Mouse (Mus musculus): ENCODE data around the gene Smim5.

The Smim5 gene

DNA sequence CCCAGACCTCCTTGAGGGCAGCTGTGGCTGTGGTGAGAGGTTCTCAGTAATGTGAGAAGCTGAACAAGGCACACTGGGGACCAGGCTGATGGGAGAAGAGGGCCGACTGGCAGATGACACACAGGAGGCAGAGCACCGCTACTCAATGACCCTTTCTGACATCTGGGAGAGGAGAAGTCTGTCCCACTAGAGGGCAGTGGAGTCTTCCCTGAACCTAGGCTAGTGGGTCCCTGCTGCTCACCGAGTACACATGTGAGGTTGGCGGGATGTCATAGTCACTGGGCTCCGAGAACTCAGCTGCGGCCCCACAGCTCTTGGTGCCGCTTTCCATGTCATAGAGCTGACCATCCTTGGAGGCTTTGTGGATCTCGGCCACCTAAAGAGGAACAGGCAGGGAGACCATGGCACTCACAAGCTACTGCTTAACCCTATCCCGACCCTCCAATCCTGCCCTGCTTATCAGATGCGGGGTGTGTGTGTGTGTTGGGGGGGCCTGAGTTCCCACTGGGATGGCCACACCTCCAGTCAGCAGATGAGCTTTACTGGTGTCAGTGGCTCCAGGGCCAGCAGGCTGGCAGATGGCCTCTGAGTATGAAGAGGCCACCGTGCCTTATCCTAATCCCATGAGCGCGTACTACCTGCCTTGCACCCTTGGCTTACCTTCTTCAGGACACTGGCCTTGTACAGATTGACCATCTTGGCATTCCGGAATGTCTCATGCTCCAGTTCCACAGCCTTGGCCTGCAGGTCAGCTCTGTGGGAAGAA is 4.8 kb upstream of the Smim5 start:
- no peak for DNase-seq (ENCODE audit: low read depth, low spot score)

DNA sequence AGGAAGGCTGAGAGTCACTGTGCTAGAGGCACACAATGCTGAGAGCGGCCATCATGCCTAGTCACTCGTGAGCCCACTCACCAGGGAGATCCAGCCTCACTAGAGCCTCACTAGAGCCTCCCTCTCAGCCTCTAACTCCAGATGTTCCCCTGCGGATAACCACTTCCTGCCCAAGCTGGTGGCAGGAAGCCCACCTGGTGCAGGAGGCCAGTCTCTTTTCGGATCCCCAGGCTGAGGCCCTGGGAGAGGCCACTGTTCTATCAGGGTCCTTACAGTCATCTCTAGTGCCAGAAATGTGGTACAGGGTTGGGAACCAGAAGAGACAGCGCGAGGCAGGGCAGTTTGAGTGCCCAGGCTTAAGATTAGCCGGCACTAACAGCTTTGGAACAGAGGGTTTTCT is 1.3 kb upstream of the Smim5 start:
- no peak for DNase-seq (ENCODE audit: low read depth, low spot score)

DNA sequence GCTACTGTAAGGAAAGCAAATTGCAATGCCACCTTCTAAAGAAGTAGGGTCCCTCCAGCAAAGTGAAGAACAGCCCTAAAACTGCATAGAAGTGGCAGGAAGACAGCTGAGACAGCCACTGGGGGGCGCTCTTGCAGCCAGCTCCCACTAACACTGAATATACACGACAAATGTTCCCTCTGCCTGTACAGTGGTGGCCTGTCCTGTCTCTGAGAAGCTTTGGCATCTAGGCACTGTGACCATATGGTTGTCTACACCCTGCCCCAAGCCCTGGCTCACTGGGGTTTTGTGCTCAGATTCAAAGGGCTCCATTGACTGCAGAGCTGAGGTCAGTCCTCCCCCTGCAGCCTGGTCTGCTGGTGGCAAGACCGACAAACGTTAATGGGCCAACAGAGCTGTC is 880 bp upstream of the Smim5 start:
- no peak for DNase-seq (ENCODE audit: low read depth, low spot score)

DNA sequence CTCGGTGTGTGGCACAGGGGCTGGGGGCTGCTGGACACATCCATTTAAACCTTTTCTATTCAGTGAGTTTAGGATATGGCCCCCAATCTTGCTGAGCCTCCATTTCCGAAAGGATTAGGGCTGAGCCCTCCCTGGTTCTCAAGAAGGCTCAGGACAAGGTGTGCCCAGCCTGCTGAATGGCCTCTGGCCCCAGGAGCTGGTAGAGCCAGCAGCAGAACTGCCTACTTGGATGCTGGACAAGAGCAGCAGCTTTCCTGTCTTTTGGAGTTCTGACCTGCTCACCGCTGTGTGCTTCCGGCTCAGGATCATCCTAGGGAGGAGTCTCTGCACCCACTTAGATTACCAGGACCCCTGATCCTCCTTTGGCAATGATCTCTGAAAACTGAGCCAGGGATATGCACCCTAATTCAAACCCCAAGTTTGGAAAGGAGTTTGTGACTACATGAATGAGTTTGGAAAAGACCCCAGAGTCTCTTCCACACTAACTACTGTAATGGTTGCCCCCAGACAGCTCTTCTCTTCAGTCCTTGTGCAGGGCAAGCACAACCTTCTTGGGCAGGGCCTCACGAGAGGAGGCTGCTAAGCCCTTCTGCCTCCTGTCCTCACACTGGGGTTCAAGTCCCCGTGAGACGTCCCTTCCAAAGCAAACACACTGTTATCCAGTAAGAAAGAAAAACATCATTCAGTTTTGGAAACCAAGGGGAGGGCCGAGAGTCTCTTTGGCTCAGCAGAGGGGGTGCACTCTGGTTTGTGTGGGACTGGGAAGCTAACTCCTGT is 983 bp downstream of the Smim5 start:
- DNase-seq (ENCODE audit: low read depth, low spot score) = no peak

DNA sequence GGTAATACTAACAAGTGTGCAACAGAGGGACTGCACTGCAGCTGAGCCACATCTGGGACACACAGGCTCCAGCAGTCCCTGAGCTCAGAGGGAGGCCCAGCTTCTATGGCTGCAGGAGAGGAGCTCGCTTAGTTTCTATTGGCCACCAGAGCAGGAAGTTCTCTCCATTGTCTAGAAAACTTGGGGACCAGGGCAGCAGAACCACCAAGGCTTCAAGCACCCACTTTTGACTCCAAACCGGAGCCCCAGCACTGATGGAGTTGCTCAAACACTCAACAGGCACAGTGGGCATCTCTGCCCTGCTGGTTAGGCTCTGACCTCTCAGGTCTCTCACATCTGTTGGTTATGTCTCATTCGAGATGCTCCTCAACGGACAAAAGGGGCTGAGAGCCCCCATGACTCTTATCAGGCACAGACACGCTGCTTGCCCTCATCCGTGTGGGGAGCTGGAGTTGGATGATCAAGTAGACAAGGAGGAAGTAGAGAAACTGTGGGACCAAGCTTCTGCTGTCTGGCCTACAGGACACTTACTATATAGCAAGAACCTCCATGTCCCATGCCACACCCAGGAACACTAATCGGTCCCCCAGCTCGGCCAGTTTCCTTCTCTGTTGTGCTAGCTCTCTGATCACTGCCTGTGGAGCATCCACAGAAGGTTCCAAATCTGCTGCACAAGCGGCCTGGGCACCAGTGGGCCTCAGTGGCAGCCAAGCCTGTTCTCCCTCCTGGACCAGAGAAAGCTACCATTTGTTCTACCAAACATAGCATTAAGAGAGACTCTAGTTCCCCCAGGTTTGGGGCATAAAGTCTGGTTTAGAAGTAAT is 1.8 kb downstream of the Smim5 start:
- DNase-seq (ENCODE audit: low read depth, low spot score) = no peak

DNA sequence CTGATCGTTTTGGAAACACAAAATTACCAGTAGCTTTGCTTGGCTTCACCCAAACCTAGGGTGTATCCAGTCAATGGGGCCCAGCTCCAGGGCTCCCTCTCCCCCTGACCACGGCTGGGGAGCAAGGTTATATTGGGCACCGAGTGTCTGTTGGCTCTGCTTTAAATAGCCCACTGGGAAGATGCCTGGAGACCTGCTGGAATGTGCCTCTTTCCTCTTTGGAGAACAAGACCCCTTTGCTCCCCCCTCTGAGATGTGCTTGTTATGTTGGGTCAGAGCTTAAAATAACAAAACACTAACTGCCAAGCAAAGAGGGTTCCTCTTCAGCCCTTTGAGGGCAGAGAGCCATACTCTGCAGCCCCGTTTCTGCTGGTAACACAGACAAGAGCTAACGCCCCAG is 2.4 kb downstream of the Smim5 start:
- no peak for DNase-seq (ENCODE audit: low read depth, low spot score)

DNA sequence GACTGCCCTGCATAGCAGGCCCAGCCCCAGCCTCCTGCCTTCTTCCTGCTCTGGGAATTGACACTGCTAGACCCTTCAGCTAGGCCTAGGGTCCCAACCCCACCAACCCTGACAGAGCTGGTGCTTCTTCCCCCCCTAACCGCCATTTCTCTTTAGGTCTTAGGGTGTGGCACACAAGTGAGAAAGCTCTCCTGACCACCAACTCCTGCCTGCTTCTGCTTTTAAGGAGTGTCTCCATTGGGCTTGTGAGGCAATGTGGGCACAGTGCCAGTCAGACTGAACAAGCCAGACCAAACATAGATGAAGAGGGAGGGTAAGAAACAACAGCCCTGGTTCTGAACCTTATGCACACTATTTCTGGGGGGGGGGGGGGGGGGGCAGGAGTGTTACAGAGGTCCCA is 3.1 kb downstream of the Smim5 start:
- DNase-seq (ENCODE audit: low read depth, low spot score) = no peak

DNA sequence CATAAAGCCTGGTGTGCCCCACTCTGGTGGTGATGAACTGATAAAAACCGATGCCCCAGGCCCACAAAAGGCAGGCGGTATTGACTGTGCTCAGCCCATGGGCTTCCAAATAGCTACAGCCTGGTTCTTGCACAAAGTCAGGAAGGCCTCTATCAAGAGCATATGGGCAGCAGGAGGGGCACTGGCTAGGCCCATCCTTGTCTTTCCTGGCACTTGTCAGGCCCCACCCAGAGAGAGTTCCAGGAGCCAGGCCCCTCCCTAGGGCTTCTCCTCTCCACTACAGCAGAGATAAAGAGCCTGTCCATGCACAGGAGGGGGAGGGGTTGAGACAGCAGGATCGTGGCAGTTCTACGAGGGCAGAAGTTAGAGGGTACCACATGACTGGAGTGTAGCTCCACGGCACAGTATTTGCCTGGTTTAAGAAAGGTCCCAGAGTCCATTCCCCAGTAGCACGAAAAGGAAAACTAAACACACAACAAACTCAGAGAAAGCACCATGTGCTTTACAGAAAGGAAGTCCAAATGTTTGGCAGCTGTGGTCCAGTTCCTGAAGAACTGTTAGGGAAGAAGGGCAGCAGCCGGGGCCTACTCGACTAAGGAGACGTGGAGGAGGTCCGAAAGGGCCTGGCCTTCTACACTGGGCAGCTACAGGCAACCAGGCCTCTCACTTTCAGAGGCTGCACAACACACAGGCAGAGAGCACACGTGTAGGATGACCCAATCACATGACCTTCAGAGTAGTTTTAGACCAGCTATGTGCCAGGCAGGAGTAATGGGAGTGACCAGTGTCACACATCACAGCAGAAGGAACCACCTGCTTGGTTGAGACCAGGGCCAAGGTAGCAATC is 3.8 kb downstream of the Smim5 start:
- no peak for DNase-seq (ENCODE audit: low read depth, low spot score)

DNA sequence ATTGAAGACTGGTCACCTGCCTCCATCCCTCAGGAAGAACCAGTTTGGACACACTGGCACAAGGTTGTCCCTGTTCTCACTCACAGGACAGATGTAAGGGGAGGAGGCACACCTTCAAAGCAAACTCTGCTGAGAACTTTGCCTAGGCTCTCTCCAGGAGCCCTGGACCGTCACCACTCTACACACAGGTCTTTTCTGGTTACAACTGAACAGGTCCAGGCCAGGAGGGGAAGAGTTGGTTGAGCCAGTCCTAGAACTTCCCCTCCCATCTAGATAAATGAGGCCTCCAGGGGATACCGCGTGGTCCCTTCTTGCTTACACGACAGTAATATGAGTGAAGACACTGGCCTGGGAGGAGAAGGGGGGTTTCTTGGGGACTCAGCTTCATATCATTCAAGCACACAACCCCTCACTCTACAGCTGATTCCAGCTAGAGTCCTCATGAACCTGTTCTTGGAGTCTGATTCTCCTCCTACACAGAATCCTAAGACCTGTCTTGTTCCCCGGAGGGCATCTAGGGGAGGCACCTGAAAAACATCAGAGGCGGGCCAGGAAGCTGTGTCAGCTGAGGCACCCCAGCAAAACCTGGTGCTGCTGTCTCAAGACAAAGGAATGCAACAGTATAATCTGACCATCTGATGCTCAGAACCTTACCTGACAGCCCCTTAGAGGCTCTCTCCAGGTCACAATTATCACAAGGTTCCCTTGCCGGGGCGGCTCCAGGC is 4.6 kb downstream of the Smim5 start:
- no peak for DNase-seq (ENCODE audit: low read depth, low spot score)

DNA sequence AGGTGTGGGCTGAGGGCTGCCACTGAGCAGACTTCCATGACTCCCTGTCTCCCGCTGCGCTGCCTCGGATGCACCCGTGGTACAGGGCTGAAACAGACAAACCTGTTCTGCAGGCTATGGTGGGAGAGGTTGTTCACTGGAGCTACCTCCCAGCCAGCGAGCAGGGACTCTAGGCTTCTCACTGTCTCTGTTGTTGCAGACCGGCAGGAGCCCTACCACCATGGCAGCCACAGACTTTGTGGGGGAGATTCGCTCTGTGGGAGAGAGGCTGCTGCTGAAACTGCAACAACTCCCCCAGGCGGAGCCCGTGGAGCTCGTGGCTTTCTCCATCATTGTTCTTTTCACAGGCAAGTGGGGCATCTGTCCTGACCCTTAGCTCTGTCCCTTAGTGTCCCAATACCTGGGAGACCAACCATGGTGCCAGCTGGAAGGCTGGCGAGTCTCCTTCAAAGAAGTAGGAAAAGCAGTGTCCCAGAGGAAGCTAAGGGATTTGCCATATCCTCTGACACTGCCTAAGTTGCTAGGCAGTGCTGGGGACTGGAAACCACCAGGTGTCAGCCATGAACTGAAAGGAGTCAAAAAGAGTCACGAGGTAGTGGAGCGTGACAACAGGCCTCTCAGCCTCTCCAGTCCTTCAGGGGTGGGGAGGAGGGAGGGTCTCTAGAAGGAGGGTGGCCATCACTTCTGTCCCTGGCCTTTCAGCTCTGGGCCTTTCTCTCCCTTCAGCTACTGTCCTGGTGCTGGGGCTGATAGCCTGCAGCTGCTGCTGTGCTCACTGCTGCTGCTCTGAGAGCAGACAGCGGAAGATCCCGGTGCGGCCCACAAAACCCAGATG is 5.4 kb downstream of the Smim5 start:
- no peak for DNase-seq (ENCODE audit: low read depth, low spot score)

DNA sequence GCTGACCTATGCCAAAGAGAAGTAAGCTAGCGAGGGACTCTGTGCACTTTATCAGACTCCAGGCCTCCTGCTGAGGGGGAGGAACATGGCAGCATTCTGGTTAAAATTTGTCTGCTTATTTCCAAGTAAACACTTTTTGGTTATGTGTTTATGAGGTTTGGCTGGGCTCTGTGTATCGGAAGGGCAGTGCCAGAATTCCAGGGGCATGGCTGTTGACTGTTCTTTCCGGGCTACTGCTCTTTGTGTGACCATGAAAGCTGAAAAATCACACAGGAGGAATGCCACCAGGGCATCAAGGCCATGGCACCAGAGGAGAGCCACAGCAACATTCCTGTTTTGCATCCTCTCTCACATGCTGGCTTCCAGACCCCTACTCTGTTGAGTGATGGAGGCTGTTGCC is 6.3 kb downstream of the Smim5 start:
- no peak for DNase-seq (ENCODE audit: low read depth, low spot score)

DNA sequence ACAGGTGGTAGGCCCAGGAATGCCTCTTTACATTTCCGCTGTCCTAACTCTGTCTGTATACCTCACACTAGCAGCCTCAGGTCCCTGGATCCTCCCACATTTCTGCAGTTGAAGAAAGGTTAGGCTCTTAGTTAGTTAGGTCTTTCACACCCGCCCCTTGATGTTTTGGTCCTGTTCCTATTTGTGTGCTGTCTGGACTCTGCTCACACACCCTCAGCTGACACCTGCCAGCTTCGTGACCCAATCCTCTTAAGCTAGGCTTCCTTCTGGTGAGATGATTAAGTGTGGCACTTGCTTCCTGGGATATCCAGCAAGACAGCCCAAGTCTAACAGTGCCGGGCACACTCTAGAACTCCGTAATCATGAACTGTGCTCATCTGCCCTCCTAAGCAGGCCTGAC is 6.8 kb downstream of the Smim5 start:
- no peak for DNase-seq (ENCODE audit: low read depth, low spot score)

DNA sequence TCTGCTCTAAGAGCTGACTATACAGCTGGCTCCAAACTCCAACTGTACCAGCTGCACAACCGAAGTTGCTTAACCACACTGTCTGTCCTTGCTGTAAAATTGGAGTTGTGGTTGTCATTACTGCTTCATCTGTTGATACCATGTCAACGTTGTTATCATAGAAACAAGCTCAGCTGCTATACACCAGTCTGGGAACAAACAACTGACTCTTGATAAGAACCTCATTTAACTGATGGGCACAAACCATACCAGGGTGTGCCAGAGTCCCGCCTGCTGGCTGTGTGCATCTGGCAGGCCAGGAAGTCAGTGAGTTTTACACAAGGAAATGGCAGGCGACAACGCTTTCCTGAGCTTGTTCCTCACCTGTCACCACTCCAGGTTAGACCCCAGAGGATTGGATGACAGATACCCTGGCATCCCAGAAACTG is 11.4 kb downstream of the Smim5 start:
- DNase-seq (ENCODE audit: low read depth, low spot score) = no peak

DNA sequence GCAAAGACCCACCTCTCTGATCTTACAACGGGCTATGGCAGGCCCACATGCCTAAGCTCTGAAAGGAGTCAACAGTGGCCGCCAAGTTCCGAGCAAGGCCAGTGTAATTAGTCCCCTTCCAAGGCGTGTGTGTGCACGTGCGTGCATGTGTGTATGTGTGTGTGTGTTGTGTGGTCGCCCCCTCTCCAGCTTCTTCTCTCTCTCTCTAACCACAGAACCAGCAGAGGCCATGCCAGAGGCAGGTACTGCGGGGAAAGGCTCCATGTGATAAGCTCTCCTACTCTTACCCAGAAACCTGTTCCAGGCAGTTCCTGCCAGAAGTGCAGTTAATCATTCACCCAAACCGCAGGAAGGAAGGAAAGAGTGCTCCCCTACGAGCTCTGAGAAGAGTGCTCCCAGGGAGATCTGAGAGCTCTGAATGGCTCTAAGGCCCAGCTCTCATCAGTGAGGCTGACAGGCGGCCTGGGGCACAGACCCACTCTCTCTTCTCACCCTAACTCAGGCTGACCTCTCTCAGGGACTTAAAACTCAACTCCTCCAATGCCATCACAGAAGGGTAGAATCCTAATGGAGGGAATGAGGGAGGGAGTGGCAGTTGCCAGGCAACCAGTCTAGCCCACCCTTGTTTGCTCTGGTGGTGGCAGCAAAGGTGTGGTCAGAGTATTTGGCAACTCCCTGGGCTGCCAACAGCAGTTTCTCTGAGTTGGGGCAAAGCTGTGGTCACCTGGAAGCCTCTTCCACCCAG is 12.0 kb downstream of the Smim5 start, which contains the start of gene Smim6:
Gene Smim6 (plus strand): TSS at position 386 of the 745 bp plus-strand sequence.
- no peak for DNase-seq (ENCODE audit: low read depth, low spot score)

DNA sequence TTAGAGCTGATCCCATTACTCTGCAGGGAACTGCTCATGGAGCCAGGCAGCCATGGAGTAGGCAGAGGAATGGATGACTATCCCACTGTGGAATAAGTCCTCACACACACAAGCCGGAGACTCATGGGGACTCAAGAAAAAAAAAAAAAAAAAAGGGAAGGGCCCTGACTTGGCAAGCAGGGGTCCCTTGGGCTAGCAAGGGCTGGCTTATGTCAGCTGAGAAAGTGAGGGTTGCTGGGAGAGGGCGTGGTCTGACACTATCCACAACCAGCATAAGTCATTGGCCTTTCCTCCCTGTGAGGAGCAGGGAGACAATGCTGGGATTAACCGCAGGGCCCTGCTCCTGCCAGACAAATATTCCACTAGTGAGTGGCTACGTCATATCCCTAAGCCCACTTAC is 16.8 kb downstream of the Smim5 start:
- DNase-seq (ENCODE audit: low read depth, low spot score) = no peak

DNA sequence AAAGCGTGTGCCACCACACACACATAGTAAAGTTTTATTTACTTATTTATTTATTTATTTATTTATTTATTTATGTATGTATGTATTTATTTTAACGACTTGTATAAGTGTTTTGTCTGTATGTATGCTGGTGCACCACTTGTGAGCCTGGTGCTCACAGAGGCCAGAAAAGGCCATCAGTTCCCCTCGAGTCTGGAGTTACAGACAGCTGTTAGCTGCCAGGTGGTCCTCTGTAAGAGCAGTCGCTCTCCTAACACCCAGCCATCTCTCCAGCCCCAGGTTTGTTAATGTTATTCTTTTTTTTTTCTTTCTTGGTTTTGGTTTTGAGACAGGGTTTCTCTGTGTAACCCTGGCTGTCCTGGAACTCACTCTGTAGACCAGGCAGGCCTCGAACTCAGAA is 18.9 kb downstream of the Smim5 start:
- no peak for DNase-seq (ENCODE audit: low read depth, low spot score)

DNA sequence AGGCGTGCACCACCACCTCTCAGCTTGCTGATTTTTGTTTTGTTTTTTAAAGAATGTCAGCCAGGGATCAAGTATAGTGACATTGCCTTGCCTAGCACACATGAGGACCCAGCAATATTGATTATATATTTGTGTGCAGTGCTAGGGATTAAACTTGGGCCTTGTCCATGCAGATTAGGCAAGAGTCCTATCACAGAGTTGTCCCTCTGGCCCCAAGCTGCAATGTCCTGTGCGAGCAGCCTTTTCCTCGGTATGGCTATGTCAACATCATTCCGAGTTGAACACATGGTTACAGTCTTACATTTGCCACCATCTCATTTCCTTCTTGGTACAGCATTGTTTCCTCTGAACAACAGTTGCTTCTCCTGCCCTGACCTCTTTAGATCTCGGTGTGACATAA is 19.3 kb downstream of the Smim5 start:
- DNase-seq (ENCODE audit: low read depth, low spot score) = no peak

DNA sequence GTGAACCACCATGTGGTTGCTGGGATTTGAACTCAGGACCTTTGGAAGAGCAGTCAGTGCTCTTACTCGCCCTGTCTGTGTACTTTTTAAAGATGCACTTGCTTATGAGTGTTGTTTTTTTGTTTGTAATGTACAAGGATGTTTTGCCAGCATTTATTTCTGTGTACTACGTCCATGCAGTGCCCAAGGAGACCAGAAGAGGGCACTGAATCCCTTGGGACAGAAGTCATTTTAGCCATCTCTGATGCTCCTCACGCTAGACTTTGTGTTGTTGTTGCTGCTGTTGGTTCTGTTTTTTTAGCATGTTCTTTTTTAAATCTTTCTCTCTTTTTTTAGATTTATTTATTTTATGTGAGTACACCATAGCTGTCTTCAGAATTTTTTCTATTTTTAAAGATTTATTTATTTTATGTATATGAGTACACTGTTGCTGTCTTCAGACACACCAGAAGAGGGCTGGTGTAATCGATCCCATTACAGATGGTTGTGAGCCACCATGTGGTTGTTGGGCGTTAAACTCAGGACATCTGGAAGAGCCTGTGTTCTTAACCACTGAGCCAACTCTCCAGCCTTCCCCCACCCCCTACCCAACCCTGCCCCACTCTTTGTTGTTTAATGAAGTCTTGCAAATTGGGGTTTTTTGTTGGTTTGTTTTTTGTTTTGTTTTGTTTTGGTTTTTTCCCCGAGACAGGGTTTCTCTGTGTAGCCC is 20.5 kb downstream of the Smim5 start:
- peak; percentile 52 for DNase-seq (ENCODE audit: low read depth, low spot score)
